Mouse (Mus musculus) brain, embryonic 14.5 days (tissue): ENCODE results near the gene Slc35b2. TPM values are rescaled to one million over a fixed set of nuclear protein-coding genes. Genes with fewer than 3 reads are reported as not detected.

ENCODE experiments used
- DNase-seq: peaks from one replicate; pipeline ENCODE4 v3.0.0-alpha.2; 2011; ENCODE audit warnings: low read depth
- CTCF ChIP-seq: fragments of 200-500 bp; IDR thresholded peaks from 2 replicates; pipeline ENCODE4 v1.5.1; 2012; ENCODE audit warnings: inconsistent platforms, mild to moderate bottlenecking, moderate library complexity, borderline replicate concordance; ENCODE audit not compliant: insufficient read depth, insufficient read length; ENCODE audit errors: extremely low read depth
- POLR2A ChIP-seq: fragments of 200-500 bp; IDR thresholded peaks from 2 replicates; pipeline ENCODE4 v1.6.1; 2012; ENCODE audit warnings: mild to moderate bottlenecking, inconsistent platforms, borderline replicate concordance; ENCODE audit not compliant: poor library complexity, insufficient read depth, insufficient read length, severe bottlenecking; ENCODE audit errors: extremely low read depth
- polyA plus RNA-seq: library from polyadenylated mRNA; depleted of rRNA; stranded (reverse); fragments of >200 nt; gene quantifications from 2 replicates; pipeline ENCODE4 v1.2.3, GENCODE M21; 2012

Gene Slc35b2
- polyA plus RNA-seq, 1 experiment, result 79.5 TPM

GRCm38 (mm10) chr17:45548541-45549512 is 14.8 kb upstream of the Slc35b2 start:
- DNase-seq, result peak; percentile 90
- TF ChIP-seq POLR2A, result peak; percentile 59
- TF ChIP-seq CTCF, result peak; percentile 43; the same call in 1 of the 2 replicates

DNA sequence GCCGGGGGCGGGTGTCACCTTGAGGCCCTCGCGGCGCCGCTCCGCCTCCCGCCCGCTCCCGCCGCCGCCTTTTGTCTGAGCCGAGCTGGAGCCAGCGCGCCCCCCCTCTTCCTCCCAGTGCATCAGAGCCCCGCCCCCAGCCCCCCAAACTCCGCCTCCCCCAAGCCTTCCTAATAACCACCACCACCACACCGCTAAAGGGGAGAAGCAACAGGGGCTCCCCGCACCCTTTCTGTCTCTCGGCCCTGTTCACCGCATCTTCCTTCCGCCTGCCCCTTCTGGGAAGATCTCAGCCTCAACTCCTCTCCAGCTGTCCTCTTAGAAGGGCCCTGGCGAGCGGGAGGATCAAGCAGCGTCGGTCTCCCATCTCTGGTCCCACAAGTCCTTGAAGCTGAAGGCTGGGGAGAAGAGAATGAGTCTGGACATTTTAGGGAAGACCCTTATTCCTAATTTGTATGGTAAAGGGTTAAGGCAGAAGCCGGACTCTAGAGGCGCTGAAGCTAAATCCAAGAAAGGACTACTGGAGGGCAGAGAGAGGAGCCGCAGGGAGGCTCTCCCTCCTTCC is 14.0 kb upstream of the Slc35b2 start, which contains the start of gene Tmem151b:
Gene Tmem151b, minus strand, starts transcription at position 61 of the 565 bp plus-strand sequence.
- TF ChIP-seq POLR2A, result peak; percentile 77
- no peak for TF ChIP-seq CTCF
- peak; percentile 92 for DNase-seq

GRCm38 (mm10) chr17:45550253-45550652 is 13.4 kb upstream of the Slc35b2 start:
- DNase-seq, result no peak
- TF ChIP-seq POLR2A (no peak), CTCF (no peak)

GRCm38 (mm10) chr17:45551249-45551796 is 12.4 kb upstream of the Slc35b2 start:
- DNase-seq, result no peak
- TF ChIP-seq POLR2A, result no peak
- no peak for TF ChIP-seq CTCF

DNA sequence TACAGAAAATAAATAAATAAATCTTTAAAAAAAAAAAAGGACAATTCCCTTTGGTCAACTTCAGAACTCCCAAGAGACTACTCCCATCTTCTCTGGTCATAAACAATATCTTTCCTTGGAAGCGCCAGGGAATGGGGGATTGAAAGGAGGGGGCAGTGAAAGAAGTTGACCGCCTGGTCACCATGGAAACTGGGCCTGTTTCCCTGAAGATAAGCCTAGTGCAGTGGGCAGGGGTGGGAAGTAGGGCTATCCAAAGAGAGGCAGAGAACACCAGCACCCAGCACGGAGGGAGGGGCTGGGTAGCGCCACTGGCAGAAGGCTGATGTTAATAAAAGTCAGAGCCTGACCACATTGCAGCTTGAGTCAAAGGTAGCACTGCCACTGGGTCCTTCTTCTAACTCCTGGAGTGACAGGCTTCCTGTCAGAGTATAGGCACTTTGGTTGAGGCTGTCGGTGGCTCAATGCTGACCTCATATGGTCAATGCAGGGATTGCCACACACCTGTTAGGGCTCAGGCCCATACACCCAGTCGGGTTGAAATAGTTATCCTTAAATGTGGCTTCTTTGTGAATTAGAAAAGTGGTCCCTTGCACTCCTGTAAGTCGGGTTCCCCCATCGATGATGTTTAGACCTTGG is 11.7 kb upstream of the Slc35b2 start:
- DNase-seq, result peak; percentile 84
- TF ChIP-seq CTCF (peak; percentile 93), POLR2A (no peak)

DNA sequence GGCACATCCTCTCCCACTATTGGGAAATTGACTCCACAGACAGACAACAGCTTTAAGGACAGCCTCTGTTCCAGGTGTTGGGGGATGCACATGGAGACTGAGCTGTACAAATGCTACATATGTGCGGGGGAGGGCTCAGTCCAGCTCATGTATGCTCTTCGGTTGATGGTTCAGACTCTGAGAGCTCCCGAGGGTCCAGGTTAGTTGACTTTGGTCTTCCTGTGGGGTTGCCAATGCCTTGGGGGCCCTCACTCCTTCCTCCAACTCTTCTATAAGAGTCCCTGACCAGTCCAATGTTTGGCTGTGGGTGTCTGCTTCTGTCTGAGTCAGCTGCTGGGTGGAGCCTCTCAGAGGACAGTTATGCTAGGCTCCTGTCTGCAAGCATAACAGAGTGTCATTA is 10.6 kb upstream of the Slc35b2 start:
- no peak for DNase-seq
- TF ChIP-seq POLR2A, result no peak
- TF ChIP-seq CTCF, result no peak

DNA sequence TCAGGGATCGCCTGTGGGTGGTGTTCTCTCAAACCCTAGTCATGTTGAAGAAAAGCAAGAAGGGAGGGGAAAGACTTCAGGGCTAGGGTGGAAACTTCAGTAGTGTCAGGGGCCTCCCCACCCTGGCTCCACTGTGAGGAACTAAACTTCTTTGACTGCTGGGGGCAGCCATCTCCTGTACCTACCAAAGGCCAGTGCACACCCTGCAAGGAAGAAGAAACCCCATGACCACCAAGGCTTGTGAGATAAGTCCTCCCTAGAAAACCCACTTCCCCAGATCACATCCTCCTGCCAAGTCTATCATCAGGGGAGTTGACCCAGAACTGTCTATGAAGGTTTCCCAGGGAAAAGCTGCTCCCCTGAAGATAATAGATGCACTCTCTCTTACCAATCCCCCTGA is 9.3 kb upstream of the Slc35b2 start:
- no peak for TF ChIP-seq CTCF
- no peak for TF ChIP-seq POLR2A
- no peak for DNase-seq

DNA sequence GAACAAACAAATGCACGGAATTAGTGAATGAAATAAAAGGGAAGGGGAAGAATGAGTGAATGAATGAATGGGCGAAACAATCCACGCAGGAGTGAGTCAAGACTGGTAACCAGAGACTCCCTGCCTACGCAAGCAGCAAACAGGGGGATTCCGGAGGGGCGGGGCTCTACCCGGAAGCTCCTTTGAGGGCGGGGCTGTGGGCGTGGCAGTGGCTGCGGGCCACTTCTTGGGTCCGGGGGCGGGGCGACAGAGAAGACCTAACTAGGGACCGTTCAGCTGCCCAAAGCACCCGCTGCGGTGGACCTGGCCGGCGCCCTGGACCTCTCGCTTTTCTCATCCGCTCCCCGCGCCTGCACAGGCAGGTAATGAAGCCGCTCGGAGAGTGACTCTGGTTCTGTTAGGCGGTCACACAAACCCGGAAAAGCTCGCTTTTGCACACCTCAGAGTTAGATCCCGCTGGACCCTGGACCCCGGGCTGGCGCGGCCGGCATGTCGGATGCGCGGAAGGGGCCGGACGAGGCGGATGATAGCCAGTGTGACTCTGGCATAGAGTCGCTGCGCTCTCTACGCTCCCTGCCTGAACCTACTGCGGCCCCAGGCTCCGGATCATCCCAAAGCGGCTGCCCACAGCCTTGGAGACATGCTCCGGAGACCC is 8.1 kb upstream of the Slc35b2 start, which contains the start of gene Nfkbie:
Gene Nfkbie, plus strand, starts transcription at position 252 of the 655 bp plus-strand sequence.
- TF ChIP-seq CTCF (no peak), POLR2A (peak; percentile 29; the same call in 1 of the 2 replicates)
- DNase-seq, result peak; percentile 96

GRCm38 (mm10) chr17:45556107-45556489 is 7.6 kb upstream of the Slc35b2 start:
- no peak for DNase-seq
- TF ChIP-seq POLR2A (no peak), CTCF (no peak)

DNA sequence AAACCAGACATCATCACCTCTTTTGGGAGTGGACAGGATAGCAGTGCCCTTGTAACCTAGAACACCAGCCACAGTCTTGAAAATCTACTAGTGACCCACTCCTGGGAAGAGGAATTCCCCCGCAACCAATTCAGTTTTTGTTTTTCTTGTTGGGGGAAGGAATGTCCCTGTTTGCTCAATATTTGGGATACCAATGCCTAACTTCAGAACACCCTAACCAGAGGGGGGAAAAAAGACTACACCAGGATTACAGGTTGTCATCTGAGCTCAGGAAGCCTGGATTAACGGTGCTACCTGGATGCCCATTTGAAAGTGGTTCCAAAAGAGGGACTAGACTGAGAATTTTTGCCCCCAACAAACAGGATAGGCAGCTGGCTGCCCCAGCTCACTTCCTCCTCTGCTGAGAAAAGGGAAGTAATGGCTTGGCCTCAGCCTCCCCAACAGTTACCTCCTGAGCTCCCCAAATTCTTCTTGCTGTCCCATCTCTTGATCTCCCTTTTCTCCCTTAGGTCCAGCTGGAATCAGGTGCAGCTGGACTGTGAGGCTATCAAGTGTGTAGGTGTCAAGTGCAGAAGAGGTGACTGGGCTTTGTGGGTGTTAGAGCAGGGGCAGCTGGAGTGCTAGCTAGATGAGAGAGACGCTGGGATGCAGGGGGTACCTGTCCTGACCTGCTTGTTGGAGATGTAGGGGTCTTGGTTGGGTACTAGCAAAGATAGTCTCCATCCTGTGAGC is 7.0 kb upstream of the Slc35b2 start:
- TF ChIP-seq CTCF, result no peak
- no peak for TF ChIP-seq POLR2A
- DNase-seq, result no peak

- TF ChIP-seq POLR2A (no peak), CTCF (no peak)
- no peak for DNase-seq
Measured at GRCm38 (mm10) chr17:45557246-45557824, 6.3 kb upstream of the Slc35b2 start.
